Mouse (Mus musculus): ENCODE measurements around the gene Ppp2r3c.
"Not testable (repeated sequence)": the region's sequence is repeated elsewhere in the genome, so short reads cannot be mapped to it uniquely, and the experiment has no call there.

Ppp2r3c gene

DNA sequence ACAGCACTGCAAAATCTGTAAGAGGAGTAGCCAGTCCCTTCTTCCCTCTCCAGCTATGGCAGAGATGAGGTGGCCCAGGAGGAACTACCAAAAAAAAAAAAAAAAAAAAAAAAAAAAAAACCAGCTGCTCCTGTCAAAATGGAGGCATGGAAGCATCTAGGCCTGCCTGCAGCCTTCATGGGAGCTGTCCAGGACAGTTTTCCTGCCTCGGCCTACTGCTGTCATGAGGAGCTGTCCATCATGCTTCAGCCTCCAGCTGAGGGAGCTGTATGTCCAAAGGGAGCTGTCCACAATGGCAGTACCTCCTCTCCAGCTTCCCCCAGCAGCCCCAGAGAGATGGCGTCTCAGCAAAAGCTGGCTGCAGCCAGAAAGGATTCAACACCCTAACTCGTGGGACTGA lies 30.6 kb downstream of the Ppp2r3c start:
- DNase-seq (ENCODE audit: low read depth), result peak; percentile 62

GRCm38 (mm10) chr12:55263385-55263784 lies 39.4 kb downstream of the Ppp2r3c start:
- DNase-seq (ENCODE audit: low read depth), result not testable (repeated sequence)

GRCm38 (mm10) chr12:55261950-55262349 lies 40.8 kb downstream of the Ppp2r3c start:
- not testable (repeated sequence) for DNase-seq (ENCODE audit: low read depth)

DNA sequence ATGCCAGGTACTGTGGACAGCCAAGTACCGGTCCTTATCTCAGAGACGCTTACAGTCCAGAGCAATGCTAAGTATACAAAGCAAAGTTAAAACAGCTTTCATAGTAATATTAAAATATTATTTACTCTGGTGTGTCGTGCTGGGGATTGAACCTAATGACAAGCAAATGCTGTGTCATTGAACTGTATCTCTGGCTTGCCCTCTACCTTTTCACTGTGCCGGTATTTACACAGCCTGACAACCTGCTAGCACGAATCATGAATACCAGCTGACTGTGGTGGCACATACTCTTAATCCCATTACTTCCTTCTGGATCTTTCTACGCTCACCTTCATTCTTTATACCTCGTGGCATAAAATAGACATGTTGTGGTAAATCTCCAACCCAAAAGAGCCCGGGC lies 60.6 kb downstream of the Ppp2r3c start:
- DNase-seq (ENCODE audit: low read depth), result not testable (repeated sequence)

GRCm38 (mm10) chr12:55230520-55230861 lies 72.3 kb downstream of the Ppp2r3c start:
- not testable (repeated sequence) for DNase-seq (ENCODE audit: low read depth)

DNA sequence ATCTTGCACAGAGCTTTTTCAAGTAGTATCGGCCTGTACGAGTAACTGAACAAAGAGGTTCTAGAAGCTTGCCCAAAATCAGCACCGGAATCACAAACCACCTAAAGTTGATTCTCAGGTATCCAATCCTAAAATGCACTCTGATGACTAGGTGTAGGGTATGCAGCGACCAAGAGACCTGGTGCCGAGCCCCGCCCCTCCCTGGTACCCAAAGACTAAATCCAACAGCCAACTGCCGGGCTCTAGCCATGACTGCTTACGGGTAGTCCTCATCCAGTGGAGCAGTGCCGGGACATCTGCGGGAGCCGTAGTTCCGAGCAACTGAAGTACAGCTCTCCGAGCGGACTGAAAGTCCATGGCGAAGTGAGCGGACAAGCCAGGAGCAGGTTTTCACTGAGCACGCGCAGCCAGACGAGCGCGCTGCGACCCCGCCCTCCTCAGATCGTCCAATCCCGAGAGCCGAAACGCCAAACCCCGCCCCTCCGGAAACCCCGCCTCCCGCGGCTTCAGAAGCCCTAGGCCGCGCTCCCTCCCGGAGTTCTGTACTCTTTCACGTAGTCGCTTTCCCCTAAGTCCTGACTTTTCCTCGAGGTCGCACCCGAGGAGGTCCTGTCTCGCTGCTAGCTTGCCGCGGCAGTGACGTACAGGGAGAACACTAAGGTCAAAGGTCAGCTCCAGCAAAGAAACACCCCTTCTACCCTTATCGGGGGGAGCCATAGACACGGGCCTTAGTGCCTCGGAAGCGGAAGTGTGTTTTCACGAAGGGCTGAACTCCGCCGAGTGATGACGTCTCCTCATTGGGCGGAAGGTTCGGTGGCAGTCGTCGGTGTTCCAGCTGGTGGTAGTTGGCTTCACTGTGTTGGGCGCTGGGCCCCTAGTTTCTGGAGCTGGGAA lies 72.9 kb downstream of the Ppp2r3c start, which contains the start of gene Srp54c:
Gene Srp54c, plus strand, starts transcription at position 543 of the 894 bp plus-strand sequence.
- not testable (repeated sequence) for DNase-seq (ENCODE audit: low read depth)
